Mouse (Mus musculus) embryonic facial prominence, embryonic 15.5 days (tissue): ENCODE results near the gene Hao2. TPM values are rescaled to one million over a fixed set of nuclear protein-coding genes. Genes with fewer than 3 reads are reported as not detected.

Experiments
- ATAC-seq: fragments of 200-750 bp; cut with Nextera tagmentation; 2 replicates; pipeline ENCODE4 v1.8.0; 2017; ENCODE audit warnings: low read depth, moderate TSS enrichment; ENCODE audit not compliant: insufficient number of reproducible peaks, low FRiP score, low TSS enrichment
- H3K27ac ChIP-seq: fragments of 300-500 bp; sonication (generic); replicated peaks from 2 replicates; pipeline ENCODE4 v1.5.1; 2015; ENCODE audit warnings: mild to moderate bottlenecking, inconsistent platforms
- H3K27me3 ChIP-seq: fragments of 300-500 bp; sonication (generic); 2 replicates; pipeline ENCODE4 v1.6.1; 2015; ENCODE audit warnings: inconsistent platforms
- H3K36me3 ChIP-seq: fragments of 300-500 bp; sonication (generic); 2 replicates; pipeline ENCODE4 v1.6.1; 2015; ENCODE audit warnings: mild to moderate bottlenecking, inconsistent platforms
- H3K4me1 ChIP-seq: fragments of 300-500 bp; sonication (generic); 2 replicates; pipeline ENCODE4 v1.6.1; 2015; ENCODE audit warnings: inconsistent platforms
- H3K4me2 ChIP-seq: fragments of 300-500 bp; sonication (generic); replicated peaks from 2 replicates; pipeline ENCODE4 v1.6.1; 2015; ENCODE audit warnings: mild to moderate bottlenecking, inconsistent platforms
- H3K4me3 ChIP-seq: fragments of 300-500 bp; sonication (generic); replicated peaks from 2 replicates; pipeline ENCODE4 v1.5.1; 2015; ENCODE audit warnings: mild to moderate bottlenecking, inconsistent platforms
- H3K9ac ChIP-seq: fragments of 300-500 bp; sonication (generic); 2 replicates; pipeline ENCODE4 v1.6.1; 2015; ENCODE audit warnings: inconsistent platforms
- H3K9me3 ChIP-seq: fragments of 300-500 bp; sonication (generic); replicated peaks from 2 replicates; pipeline ENCODE4 v1.6.1; 2016; ENCODE audit warnings: inconsistent platforms
- WGBS: fragments of 180-500 bp; shearing (Covaris S2); methylation state at CpG from one replicate; pipeline ENCODE4 v1.1.7; 2015; 5-methylcytosine and 5-hydroxymethylcytosine counted together
- polyA plus RNA-seq: library from polyadenylated mRNA; unstranded; fragments of >200 nt; fragmentation: Nextera tagmentation; extraction: Ambion mirVana; gene quantifications from 2 replicates; pipeline ENCODE4 v1.2.1, GENCODE M21; 2015

The Hao2 gene
- polyA plus RNA-seq, result not detected in 2 replicates

DNA sequence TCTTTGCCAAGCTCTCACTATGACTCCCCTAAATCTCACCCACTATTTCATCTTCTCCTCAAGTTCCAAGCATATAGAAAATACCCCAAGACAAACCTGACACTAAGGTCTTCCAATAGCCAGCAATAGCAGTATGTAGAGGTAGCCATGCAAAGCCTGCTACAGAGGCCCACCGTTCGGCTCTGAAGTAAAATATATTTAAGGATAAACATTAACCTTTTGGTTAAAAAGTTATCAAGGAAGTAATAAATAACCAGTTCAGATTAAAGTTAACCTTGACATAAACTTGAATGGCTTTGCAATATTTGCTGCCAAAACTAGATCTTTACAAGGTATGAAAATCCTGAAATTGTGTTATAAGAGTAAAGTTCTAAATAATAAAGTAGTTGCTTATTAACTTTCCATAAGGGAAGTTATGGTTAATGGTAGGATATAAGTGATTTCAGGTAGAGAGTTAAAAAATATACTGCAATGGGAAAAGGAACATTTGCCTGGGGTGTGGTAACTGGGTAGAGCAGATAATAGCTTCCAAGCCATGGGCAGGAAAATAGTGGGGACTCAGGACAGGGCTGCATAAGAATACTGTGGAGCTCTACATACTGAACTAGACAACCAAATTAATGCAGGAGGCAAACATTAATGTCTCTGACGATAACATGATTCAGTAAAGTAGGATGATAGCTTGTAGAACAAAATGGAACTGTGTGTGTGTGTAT, at the start of gene Hao2:
Hao2 (minus strand) TSS at position 183 of the 716 bp plus-strand sequence.
- no peaks in the 10 kb centered on the region for H3K36me3 ChIP-seq
- no peak within 1 kb of the TSS for H3K4me2 ChIP-seq
- no peaks in the 10 kb centered on the region for H3K27me3 ChIP-seq
- H3K9ac ChIP-seq, result no peak within 1 kb of the TSS
- no peak within 1 kb of the TSS for H3K4me3 ChIP-seq
- no peaks in the 10 kb centered on the region for H3K9me3 ChIP-seq
- H3K4me1 ChIP-seq, result no peaks in the 10 kb centered on the region
- no peak within 1 kb of the TSS for H3K27ac ChIP-seq
- ATAC-seq, result no peak
- 89% methylated on average over 3 of the region's 3 CpGs for WGBS

DNA sequence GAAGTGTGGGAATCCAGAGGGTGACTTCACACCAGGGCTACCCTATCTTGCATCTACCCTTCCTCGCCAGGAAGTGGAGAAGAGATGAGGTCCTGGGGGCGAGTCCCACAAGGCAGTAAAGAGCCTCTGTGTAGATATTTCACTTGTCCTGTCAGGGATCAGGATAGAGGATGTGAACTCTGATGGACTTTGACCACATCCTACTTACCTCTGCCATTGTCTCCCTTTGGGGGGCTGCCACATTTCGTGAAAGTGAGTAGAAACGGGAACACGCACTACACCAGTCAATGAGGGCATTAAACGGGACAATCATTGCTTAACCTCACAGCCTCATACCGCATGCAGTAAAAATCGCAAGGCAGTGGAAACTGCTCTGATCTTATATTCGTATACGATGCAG, 48.6 kb upstream of the Hao2 start:
- H3K4me1 ChIP-seq, result peaks cover 11% of the 10 kb centered on the region; the same call in 1 of the 2 replicates
- H3K9me3 ChIP-seq, result no peaks in the 10 kb centered on the region
- no peaks in the 10 kb centered on the region for H3K27me3 ChIP-seq
- 38% methylated on average over 10 of the region's 10 CpGs for WGBS
- no peak overlapping the region for H3K9ac ChIP-seq
- peak overlapping the region; percentile 28 for H3K4me3 ChIP-seq
- H3K27ac ChIP-seq, result no peak overlapping the region
- no peaks in the 10 kb centered on the region for H3K36me3 ChIP-seq
- peak overlapping the region; percentile 53 for H3K4me2 ChIP-seq
- no peak for ATAC-seq

DNA sequence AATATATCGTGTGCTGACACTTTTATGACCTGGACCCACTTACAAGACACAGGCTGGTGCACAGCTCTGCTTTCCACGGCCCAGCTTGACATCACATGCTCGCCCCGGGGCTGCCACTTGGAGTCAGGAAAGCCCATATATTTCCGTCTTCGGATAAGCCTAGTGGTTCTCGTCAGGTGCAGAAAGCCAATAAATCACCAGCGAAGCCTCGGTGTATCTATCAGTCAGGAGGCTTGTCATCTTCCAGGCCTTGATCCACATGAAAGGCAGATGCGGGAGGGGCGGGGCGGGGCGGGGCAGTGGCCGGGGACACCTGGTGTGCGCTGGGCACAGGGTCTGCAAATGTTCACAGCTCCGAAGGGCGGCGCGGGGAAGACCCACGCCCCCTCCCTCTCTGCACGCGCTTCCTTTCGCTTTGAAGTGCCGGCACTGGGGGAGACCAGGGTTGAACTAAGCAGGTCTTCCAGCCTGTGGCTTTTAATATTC, 48.1 kb upstream of the Hao2 start:
- Histone ChIP-seq H3K27ac (no peak overlapping the region), H3K27me3 (no peaks in the 10 kb centered on the region), H3K4me2 (peak overlapping the region; percentile 53), H3K4me3 (peak overlapping the region; percentile 28), H3K9ac (no peak overlapping the region), H3K9me3 (no peaks in the 10 kb centered on the region), H3K36me3 (no peaks in the 10 kb centered on the region), H3K4me1 (peaks cover 11% of the 10 kb centered on the region; the same call in 1 of the 2 replicates)
- ATAC-seq, result no peak
- 12% methylated on average over 24 of the region's 24 CpGs for WGBS

DNA sequence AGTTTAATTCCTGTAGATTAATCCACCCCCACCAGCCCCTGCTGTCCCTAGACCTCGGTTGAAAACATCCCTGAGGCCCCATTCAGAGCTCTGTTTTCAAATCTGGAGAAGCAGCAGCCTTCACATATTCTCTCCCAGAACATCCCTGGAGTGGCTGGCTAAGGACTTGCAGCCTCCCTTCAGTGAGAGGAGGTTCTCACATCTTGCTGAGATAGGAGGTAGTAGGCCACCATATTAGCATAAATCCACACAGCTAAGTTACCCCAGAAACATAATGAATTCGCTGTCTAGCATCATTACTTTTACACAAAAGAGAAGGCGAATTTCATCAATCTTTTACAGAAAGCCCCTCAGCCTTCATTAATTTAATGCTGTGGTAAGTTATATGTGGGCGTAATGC, 47.2 kb upstream of the Hao2 start:
- Histone ChIP-seq H3K4me2 (no peak overlapping the region), H3K9me3 (no peaks in the 10 kb centered on the region), H3K9ac (no peak overlapping the region), H3K27ac (no peak overlapping the region), H3K27me3 (no peaks in the 10 kb centered on the region), H3K4me1 (peaks cover 11% of the 10 kb centered on the region; the same call in 1 of the 2 replicates), H3K4me3 (no peak overlapping the region), H3K36me3 (no peaks in the 10 kb centered on the region)
- ATAC-seq, result no peak
- 70% methylated on average over 4 of the region's 4 CpGs for WGBS

DNA sequence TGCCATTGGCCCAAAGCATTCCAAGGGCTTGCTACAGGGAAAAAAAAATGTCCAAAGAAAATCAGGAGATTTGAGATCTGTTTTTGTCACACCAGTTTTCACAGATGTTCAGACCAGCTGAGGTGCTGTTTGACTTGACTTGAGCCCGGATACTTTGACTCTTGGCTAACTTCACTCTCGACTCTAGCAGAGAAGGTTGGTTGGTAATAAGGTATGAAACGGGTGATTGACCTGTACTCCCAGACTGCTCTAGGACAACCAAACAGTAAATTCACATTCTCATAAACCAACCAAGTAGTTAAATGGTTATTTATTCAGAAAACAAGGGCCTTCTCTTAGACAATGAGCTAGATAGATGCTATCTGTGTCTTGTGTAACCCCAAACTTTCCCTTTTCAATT, 43.4 kb upstream of the Hao2 start:
- no peaks in the 10 kb centered on the region for H3K36me3 ChIP-seq
- no peak for ATAC-seq
- H3K9me3 ChIP-seq, result no peaks in the 10 kb centered on the region
- H3K27me3 ChIP-seq, result no peaks in the 10 kb centered on the region
- no peak overlapping the region for H3K27ac ChIP-seq
- WGBS, result 86% methylated on average over 3 of the region's 3 CpGs
- H3K4me2 ChIP-seq, result no peak overlapping the region
- H3K9ac ChIP-seq, result no peak overlapping the region
- 0 out of 2 replicates have a peak, but pooled peaks cover 6% of the 10 kb centered on the region for H3K4me1 ChIP-seq
- H3K4me3 ChIP-seq, result no peak overlapping the region

DNA sequence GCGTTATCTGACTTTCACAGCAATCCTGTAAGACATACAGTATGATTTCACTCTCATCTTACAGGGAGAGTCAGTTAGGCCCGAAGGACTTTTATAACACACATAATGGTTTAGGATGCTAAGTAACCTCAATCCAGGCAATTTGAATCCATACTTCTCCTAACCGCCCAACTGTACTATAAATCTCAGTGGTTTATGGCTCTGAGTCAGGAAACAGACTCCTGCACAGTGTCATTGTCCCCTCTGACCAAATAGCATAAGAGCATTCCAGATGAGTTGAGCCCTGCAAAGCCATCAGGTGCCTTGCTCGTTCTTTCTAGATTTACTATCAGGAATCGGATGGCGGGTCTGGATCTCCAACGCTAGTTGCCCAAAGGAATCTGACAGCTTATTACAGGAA, 41.6 kb upstream of the Hao2 start:
- Histone ChIP-seq H3K4me1 (no peaks in the 10 kb centered on the region), H3K36me3 (no peaks in the 10 kb centered on the region), H3K4me2 (no peak overlapping the region), H3K27me3 (no peaks in the 10 kb centered on the region), H3K27ac (no peak overlapping the region), H3K4me3 (no peak overlapping the region), H3K9me3 (no peaks in the 10 kb centered on the region), H3K9ac (no peak overlapping the region)
- 78% methylated on average over 7 of the region's 7 CpGs for WGBS
- no peak for ATAC-seq

DNA sequence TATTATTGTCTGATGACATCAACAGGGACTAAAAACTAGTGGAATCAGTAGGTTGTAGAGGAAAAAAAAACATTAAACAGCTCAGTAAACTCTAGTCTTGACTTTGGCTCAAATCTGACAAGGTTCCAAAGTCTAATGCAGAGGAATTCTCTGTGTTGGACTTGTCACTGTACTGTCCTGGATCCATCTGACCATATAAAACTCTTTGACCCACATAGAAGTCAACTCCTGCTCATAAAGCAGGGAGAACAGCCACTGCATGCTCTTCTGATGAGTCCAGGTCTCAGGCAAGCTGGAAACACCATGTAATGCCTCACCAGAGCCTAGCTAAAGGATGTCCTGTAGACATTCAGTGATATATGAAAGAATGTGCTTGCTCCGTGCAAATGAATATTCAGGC, 41.0 kb upstream of the Hao2 start:
- WGBS, result 68% methylated on average over 1 of the region's 1 CpGs
- Histone ChIP-seq H3K36me3 (no peaks in the 10 kb centered on the region), H3K4me3 (no peak overlapping the region), H3K27ac (no peak overlapping the region), H3K9me3 (no peaks in the 10 kb centered on the region), H3K4me2 (no peak overlapping the region), H3K4me1 (no peaks in the 10 kb centered on the region), H3K9ac (no peak overlapping the region), H3K27me3 (no peaks in the 10 kb centered on the region)
- no peak for ATAC-seq

DNA sequence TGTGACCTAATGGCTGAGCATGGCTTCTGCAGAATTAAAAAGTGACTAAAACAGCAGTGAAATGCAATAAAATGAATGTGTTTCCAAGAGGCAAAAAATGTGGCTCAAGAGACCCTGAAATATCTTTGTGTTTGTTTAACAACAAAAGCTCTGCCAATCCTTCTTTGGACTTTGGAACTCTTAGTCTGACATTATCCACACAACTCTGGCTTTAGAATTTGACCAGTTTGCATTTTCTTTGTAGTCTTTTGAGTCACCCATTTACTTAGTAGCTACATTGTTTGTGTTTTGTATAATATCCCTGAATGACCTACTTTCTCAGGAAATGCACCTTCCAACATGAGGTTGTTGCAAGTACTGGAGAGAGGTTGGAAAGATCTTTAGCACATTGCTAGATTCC, 39.4 kb upstream of the Hao2 start:
- Histone ChIP-seq H3K9ac (no peak overlapping the region), H3K4me1 (no peaks in the 10 kb centered on the region), H3K27me3 (no peaks in the 10 kb centered on the region), H3K4me3 (no peak overlapping the region), H3K27ac (no peak overlapping the region), H3K9me3 (no peaks in the 10 kb centered on the region), H3K36me3 (no peaks in the 10 kb centered on the region), H3K4me2 (no peak overlapping the region)
- ATAC-seq, result no peak

DNA sequence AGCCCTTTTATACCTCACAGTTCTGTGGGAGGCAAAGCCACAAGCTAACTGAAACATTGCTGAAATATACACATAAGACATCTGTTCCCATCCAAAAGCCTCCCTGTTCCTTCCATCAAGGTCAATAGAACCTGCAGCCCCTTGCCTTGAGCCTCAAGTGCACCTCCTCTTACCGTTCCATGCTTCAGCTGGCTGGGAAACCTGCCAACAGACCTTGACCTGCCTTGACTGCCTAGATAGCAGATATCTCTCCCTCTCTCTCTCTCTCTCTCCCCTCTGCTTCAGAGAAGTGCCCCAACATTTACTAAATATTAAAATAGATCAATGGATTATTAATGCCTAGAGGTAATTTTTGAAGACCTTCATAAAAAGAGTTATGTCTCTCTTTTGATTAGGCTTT, 38.8 kb upstream of the Hao2 start:
- no peaks in the 10 kb centered on the region for H3K36me3 ChIP-seq
- no peaks in the 10 kb centered on the region for H3K9me3 ChIP-seq
- ATAC-seq, result no peak
- no peak overlapping the region for H3K27ac ChIP-seq
- WGBS, result 23% methylated on average over 1 of the region's 1 CpGs
- no peaks in the 10 kb centered on the region for H3K27me3 ChIP-seq
- no peak overlapping the region for H3K4me2 ChIP-seq
- H3K4me1 ChIP-seq, result no peaks in the 10 kb centered on the region
- no peak overlapping the region for H3K9ac ChIP-seq
- no peak overlapping the region for H3K4me3 ChIP-seq

DNA sequence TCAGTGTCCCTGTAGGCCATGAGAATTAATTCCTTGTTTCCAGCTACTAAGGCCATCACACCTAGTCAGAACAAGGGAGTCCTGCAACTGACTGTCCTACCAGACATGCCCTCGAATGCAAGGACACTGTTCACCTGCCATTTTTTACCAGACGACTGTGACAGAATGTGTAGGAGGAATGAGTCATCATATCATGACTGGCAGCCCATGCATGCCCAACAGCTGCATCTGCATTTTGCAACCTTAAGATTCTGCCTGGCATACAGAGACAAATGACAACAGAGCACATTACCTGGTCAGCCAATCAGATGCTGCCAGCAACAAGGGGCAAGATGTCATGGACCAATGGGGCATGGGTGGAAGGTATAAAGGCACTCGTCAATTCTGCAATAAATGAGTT, 27.4 kb upstream of the Hao2 start:
- H3K4me1 ChIP-seq, result no peaks in the 10 kb centered on the region
- H3K4me2 ChIP-seq, result no peak overlapping the region
- H3K27ac ChIP-seq, result no peak overlapping the region
- no peak for ATAC-seq
- H3K4me3 ChIP-seq, result no peak overlapping the region
- no peaks in the 10 kb centered on the region for H3K27me3 ChIP-seq
- no peaks in the 10 kb centered on the region for H3K36me3 ChIP-seq
- WGBS, result 83% methylated on average over 3 of the region's 3 CpGs
- H3K9me3 ChIP-seq, result no peaks in the 10 kb centered on the region
- no peak overlapping the region for H3K9ac ChIP-seq

DNA sequence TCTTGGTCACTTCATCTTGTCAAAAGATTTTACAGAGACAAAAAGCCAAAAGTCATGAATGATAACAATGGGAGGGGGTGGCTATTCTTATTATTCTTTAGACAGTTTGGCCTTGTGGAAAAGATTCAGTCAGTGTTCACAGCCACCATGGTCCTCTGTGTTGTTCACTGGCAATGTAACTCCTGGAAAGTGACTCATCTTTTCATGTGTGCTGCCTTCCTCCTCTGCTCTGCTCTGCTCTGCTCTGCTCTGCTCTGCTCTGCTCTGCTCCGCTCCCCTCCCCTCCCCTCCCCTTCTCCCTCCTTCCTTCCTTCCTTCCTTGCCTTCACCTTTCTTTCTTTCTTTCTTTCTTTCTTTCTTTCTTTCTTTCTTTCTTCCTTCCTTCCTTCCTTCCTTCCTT, 24.2 kb upstream of the Hao2 start:
- H3K36me3 ChIP-seq, result no peaks in the 10 kb centered on the region
- no peak overlapping the region for H3K27ac ChIP-seq
- H3K4me2 ChIP-seq, result no peak overlapping the region
- no peaks in the 10 kb centered on the region for H3K27me3 ChIP-seq
- no peak for ATAC-seq
- H3K4me1 ChIP-seq, result no peaks in the 10 kb centered on the region
- H3K9ac ChIP-seq, result no peak overlapping the region
- WGBS, result no CpG with 5 or more reads among the region's 1 CpGs
- no peaks in the 10 kb centered on the region for H3K9me3 ChIP-seq
- no peak overlapping the region for H3K4me3 ChIP-seq

DNA sequence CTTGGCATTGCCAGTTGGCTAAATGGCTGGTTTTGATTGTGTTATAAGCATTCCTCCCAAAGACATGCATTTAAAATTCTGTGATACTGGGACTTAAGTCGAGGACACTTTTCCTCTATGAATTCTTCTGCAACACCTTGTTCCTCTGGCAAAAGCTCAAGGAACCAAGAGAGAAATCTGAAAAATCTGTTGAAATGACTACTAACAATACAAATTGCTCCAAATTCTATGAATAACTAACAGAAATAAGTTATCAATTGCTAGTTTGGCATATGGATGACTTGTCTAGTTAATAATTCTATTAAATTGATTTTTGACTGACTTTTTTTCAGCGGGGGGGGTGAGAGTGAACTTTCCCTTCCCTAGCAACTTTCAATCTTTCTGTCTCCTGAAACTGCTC, 23.8 kb upstream of the Hao2 start:
- no peaks in the 10 kb centered on the region for H3K27me3 ChIP-seq
- no peak overlapping the region for H3K4me3 ChIP-seq
- H3K36me3 ChIP-seq, result no peaks in the 10 kb centered on the region
- no peak for ATAC-seq
- H3K9ac ChIP-seq, result no peak overlapping the region
- no peak overlapping the region for H3K4me2 ChIP-seq
- WGBS, result 73% methylated on average over 2 of the region's 2 CpGs
- H3K4me1 ChIP-seq, result no peaks in the 10 kb centered on the region
- no peaks in the 10 kb centered on the region for H3K9me3 ChIP-seq
- H3K27ac ChIP-seq, result no peak overlapping the region
